Mouse (Mus musculus) testis, adult 2 months (tissue): ENCODE measurements around the gene 4931422A03Rik.

Experiments used
- CTCF ChIP-seq: fragments of 200-500 bp; IDR thresholded peaks from 2 replicates; pipeline ENCODE4 v1.5.1; 2012; ENCODE audit warnings: low read depth, mild to moderate bottlenecking, inconsistent platforms, low read length, moderate library complexity; ENCODE audit not compliant: control insufficient read depth, insufficient read depth, insufficient replicate concordance
- POLR2A ChIP-seq: fragments of 200-500 bp; IDR thresholded peaks from 2 replicates; pipeline ENCODE4 v1.6.1; 2012; ENCODE audit warnings: low read depth, mild to moderate bottlenecking, inconsistent platforms, low read length, moderate library complexity; ENCODE audit not compliant: control insufficient read depth

DNA sequence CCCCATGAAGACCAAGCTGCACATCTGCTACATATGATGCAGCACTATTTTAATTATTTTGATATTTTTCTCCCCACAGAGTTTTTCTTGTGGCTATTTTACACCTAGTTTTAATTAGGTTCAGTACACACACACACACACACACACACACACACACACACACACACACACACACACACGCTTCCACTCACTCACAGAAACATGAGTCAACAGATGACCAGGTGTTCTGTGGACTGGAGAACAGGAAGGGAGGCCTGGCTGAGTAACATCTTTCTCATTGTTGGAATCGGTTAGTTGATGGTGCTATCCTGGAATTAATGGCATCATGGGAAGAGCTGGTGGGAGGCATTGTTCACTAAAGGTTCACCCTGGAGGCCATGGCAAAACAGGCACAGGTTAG, 90.5 kb downstream of the 4931422A03Rik start:
- TF ChIP-seq CTCF: no peak
- TF ChIP-seq POLR2A: no peak
